Mouse (Mus musculus): Measurements from ENCODE around the gene Gm47959. TPM values are rescaled to one million over a fixed set of nuclear protein-coding genes. Genes with fewer than 3 reads are reported as not detected.

The Gm47959 gene
- total and polyA plus RNA-seq, 3 experiments = not detected

GRCm38 (mm10) chr1:82991596-82991995 is 8.8 kb upstream of the Gm47959 start:
- DNase-seq (ENCODE audit: low spot score) = no peak
- ATAC-seq (ENCODE audit: extremely low read depth, insufficient number of reproducible peaks, low FRiP score, poor library complexity, severe bottlenecking) = no peak
- TF ChIP-seq GATA1 (IDR thresholded peaks at IDR 0.05; ENCODE audit: borderline replicate concordance, low read length) (no peak), TAL1 (conservative IDR thresholded peaks at IDR 0.05; ENCODE audit: low read depth, low read length) (no peak), CTCF (IDR thresholded peaks at IDR 0.05; ENCODE audit: low read depth, low read length) (no peak), POLR2AphosphoS5 (IDR thresholded peaks at IDR 0.05; ENCODE audit: insufficient replicate concordance, low read depth, low read length) (no peak), GATA2 (IDR thresholded peaks at IDR 0.05; ENCODE audit: borderline replicate concordance, low read depth, low read length) (no peak)
- Histone ChIP-seq H3K4me3 (ENCODE audit: low read depth, low read length) (no peak overlapping the region), H3K9me3 (replicated peaks) (no peaks in the 10 kb centered on the region), H3K36me3 (replicated peaks) (no peaks in the 10 kb centered on the region), H3K27me3 (ENCODE audit: insufficient read depth, low read length) (peaks cover 15% of the 10 kb centered on the region), H3K4me1 (ENCODE audit: insufficient read depth, low read depth, low read length) (peaks cover 1% of the 10 kb centered on the region; the same call in 1 of the 2 replicates)

GRCm38 (mm10) chr1:82992093-82992492 is 8.3 kb upstream of the Gm47959 start:
- Histone ChIP-seq H3K9me3 (replicated peaks) (no peaks in the 10 kb centered on the region), H3K4me3 (ENCODE audit: low read depth, low read length) (no peak overlapping the region), H3K4me1 (ENCODE audit: insufficient read depth, low read depth, low read length) (peaks cover 1% of the 10 kb centered on the region; the same call in 1 of the 2 replicates), H3K27me3 (ENCODE audit: insufficient read depth, low read length) (peaks cover 15% of the 10 kb centered on the region), H3K36me3 (replicated peaks) (no peaks in the 10 kb centered on the region)
- ATAC-seq (ENCODE audit: extremely low read depth, insufficient number of reproducible peaks, low FRiP score, poor library complexity, severe bottlenecking) (no peak), DNase-seq (ENCODE audit: low spot score) (no peak)
- no peak for TF ChIP-seq GATA1 (IDR thresholded peaks at IDR 0.05; ENCODE audit: borderline replicate concordance, low read length)
- no peak for TF ChIP-seq GATA2 (IDR thresholded peaks at IDR 0.05; ENCODE audit: borderline replicate concordance, low read depth, low read length)
- no peak for TF ChIP-seq CTCF (IDR thresholded peaks at IDR 0.05; ENCODE audit: low read depth, low read length)
- no peak for TF ChIP-seq TAL1 (conservative IDR thresholded peaks at IDR 0.05; ENCODE audit: low read depth, low read length)
- TF ChIP-seq POLR2AphosphoS5 (IDR thresholded peaks at IDR 0.05; ENCODE audit: insufficient replicate concordance, low read depth, low read length) = no peak

GRCm38 (mm10) chr1:82993947-82994346 is 6.4 kb upstream of the Gm47959 start:
- Histone ChIP-seq H3K4me3 (ENCODE audit: low read depth, low read length) (no peak overlapping the region), H3K9me3 (replicated peaks) (no peaks in the 10 kb centered on the region), H3K4me1 (ENCODE audit: insufficient read depth, low read depth, low read length) (no peaks in the 10 kb centered on the region), H3K36me3 (replicated peaks) (no peaks in the 10 kb centered on the region), H3K27me3 (ENCODE audit: insufficient read depth, low read length) (peaks cover 15% of the 10 kb centered on the region)
- no peak for TF ChIP-seq GATA2 (IDR thresholded peaks at IDR 0.05; ENCODE audit: borderline replicate concordance, low read depth, low read length)
- TF ChIP-seq POLR2AphosphoS5 (IDR thresholded peaks at IDR 0.05; ENCODE audit: insufficient replicate concordance, low read depth, low read length) = no peak
- TF ChIP-seq GATA1 (IDR thresholded peaks at IDR 0.05; ENCODE audit: borderline replicate concordance, low read length) = no peak
- no peak for TF ChIP-seq TAL1 (conservative IDR thresholded peaks at IDR 0.05; ENCODE audit: low read depth, low read length)
- ATAC-seq (ENCODE audit: extremely low read depth, insufficient number of reproducible peaks, low FRiP score, poor library complexity, severe bottlenecking) = no peak
- DNase-seq (ENCODE audit: low spot score) = no peak

GRCm38 (mm10) chr1:83006218-83007179 is 6.2 kb downstream of the Gm47959 start:
- DNase-seq (ENCODE audit: low spot score) (no peak), ATAC-seq (ENCODE audit: extremely low read depth, insufficient number of reproducible peaks, low FRiP score, poor library complexity, severe bottlenecking) (no peak)
- TF ChIP-seq CTCF (IDR thresholded peaks at IDR 0.05; ENCODE audit: low read depth, low read length) (no peak), POLR2AphosphoS5 (IDR thresholded peaks at IDR 0.05; ENCODE audit: insufficient replicate concordance, low read depth, low read length) (no peak), TAL1 (conservative IDR thresholded peaks at IDR 0.05; ENCODE audit: low read depth, low read length) (no peak), GATA1 (IDR thresholded peaks at IDR 0.05; ENCODE audit: borderline replicate concordance, low read length) (no peak), GATA2 (IDR thresholded peaks at IDR 0.05; ENCODE audit: borderline replicate concordance, low read depth, low read length) (no peak)
- Histone ChIP-seq H3K27me3 (ENCODE audit: insufficient read depth, low read length) (peaks cover 17% of the 10 kb centered on the region), H3K36me3 (replicated peaks) (no peaks in the 10 kb centered on the region), H3K4me3 (ENCODE audit: low read depth, low read length) (no peak overlapping the region), H3K4me1 (ENCODE audit: insufficient read depth, low read depth, low read length) (no peaks in the 10 kb centered on the region), H3K9me3 (replicated peaks) (no peaks in the 10 kb centered on the region)

GRCm38 (mm10) chr1:83007471-83007870 is 7.1 kb downstream of the Gm47959 start:
- DNase-seq (ENCODE audit: low spot score) = no peak

GRCm38 (mm10) chr1:83014477-83014876 is 14.1 kb downstream of the Gm47959 start:
- DNase-seq (ENCODE audit: low spot score) (no peak), ATAC-seq (ENCODE audit: extremely low read depth, insufficient number of reproducible peaks, low FRiP score, poor library complexity, severe bottlenecking) (no peak)
- Histone ChIP-seq H3K9me3 (replicated peaks) (no peaks in the 10 kb centered on the region), H3K36me3 (replicated peaks) (no peaks in the 10 kb centered on the region), H3K4me1 (ENCODE audit: insufficient read depth, low read depth, low read length) (no peaks in the 10 kb centered on the region), H3K27me3 (ENCODE audit: insufficient read depth, low read length) (peaks cover 10% of the 10 kb centered on the region), H3K4me3 (ENCODE audit: low read depth, low read length) (no peak overlapping the region)
- TF ChIP-seq GATA1 (IDR thresholded peaks at IDR 0.05; ENCODE audit: borderline replicate concordance, low read length) = no peak
- no peak for TF ChIP-seq CTCF (IDR thresholded peaks at IDR 0.05; ENCODE audit: low read depth, low read length)
- TF ChIP-seq POLR2AphosphoS5 (IDR thresholded peaks at IDR 0.05; ENCODE audit: insufficient replicate concordance, low read depth, low read length) = no peak

More at GRCm38 (mm10) chr1:83007471-83007870, 7.1 kb downstream of the Gm47959 start:
- Histone ChIP-seq H3K27me3 (ENCODE audit: insufficient read depth, low read length) (peaks cover 17% of the 10 kb centered on the region), H3K9me3 (replicated peaks) (no peaks in the 10 kb centered on the region), H3K4me3 (ENCODE audit: low read depth, low read length) (no peak overlapping the region), H3K36me3 (replicated peaks) (no peaks in the 10 kb centered on the region), H3K4me1 (ENCODE audit: insufficient read depth, low read depth, low read length) (no peaks in the 10 kb centered on the region)
- no peak for ATAC-seq (ENCODE audit: extremely low read depth, insufficient number of reproducible peaks, low FRiP score, poor library complexity, severe bottlenecking)
- TF ChIP-seq CTCF (IDR thresholded peaks at IDR 0.05; ENCODE audit: low read depth, low read length) (no peak), TAL1 (conservative IDR thresholded peaks at IDR 0.05; ENCODE audit: low read depth, low read length) (no peak), POLR2AphosphoS5 (IDR thresholded peaks at IDR 0.05; ENCODE audit: insufficient replicate concordance, low read depth, low read length) (no peak), GATA2 (IDR thresholded peaks at IDR 0.05; ENCODE audit: borderline replicate concordance, low read depth, low read length) (no peak), GATA1 (IDR thresholded peaks at IDR 0.05; ENCODE audit: borderline replicate concordance, low read length) (no peak)

All from G1E (cell line).